Mouse (Mus musculus) CH12.LX (cell line): ENCODE measurements around the gene Abr. TPM values are rescaled to one million over a fixed set of nuclear protein-coding genes. Genes with fewer than 3 reads are reported as not detected.

Source experiments
- DNase-seq: peaks from one replicate; pipeline ENCODE4 v3.0.0-alpha.2; 2013; ENCODE audit errors: extremely low read depth
- H3K27ac ChIP-seq: 2 replicates; pipeline ENCODE4 v1.5.1; 2012; ENCODE audit warnings: low read depth, mild to moderate bottlenecking, control low read depth, moderate library complexity; ENCODE audit not compliant: insufficient read depth
- H3K27me3 ChIP-seq: replicated peaks from 2 replicates; pipeline ENCODE3; 2012; ENCODE audit warnings: inconsistent platforms
- H3K36me3 ChIP-seq, 2 experiments: replicated peaks in 1 of 2; 2 replicates each; pipeline versions ENCODE3 to v1.6.1; 2012; ENCODE audit warnings: inconsistent platforms in 1 of 2, low read length in 1 of 2, mild to moderate bottlenecking in 1 of 2, mixed read lengths in 1 of 2, moderate library complexity in 1 of 2; ENCODE audit not compliant: control insufficient read depth in 1 of 2, insufficient read depth in 1 of 2
- H3K4me1 ChIP-seq, 2 experiments: 2 replicates each; pipeline ENCODE4 v1.6.1; 2012; ENCODE audit warnings: inconsistent platforms in 1 of 2, moderate library complexity in 1 of 2; ENCODE audit not compliant: insufficient read depth in 2 of 2, control insufficient read depth in 1 of 2
- H3K4me2 ChIP-seq: 2 replicates; pipeline ENCODE4 v1.6.1; 2012; ENCODE audit warnings: low read depth, mild to moderate bottlenecking, control low read depth; ENCODE audit not compliant: poor library complexity, insufficient read depth, severe bottlenecking
- H3K4me3 ChIP-seq, 3 experiments: fragments of 150-350 bp in 1 of 3; sonication (generic) in 1 of 3; replicated peaks in 1 of 3; 2 replicates each; pipeline versions ENCODE3 to v1.5.1; 2011 to 2012; ENCODE audit warnings: low read depth in 2 of 3, low read length in 2 of 3, mild to moderate bottlenecking in 2 of 3, moderate library complexity in 2 of 3, control low read depth in 1 of 3, improper control_type of control experiment in 1 of 3, inconsistent platforms in 1 of 3, mixed read lengths in 1 of 3; ENCODE audit not compliant: poor library complexity in 1 of 3
- H3K79me2 ChIP-seq: replicated peaks from 2 replicates; pipeline ENCODE4 v1.6.1; 2012; ENCODE audit warnings: mild to moderate bottlenecking, moderate library complexity; ENCODE audit not compliant: control insufficient read depth, poor library complexity, insufficient read depth, severe bottlenecking; ENCODE audit errors: extremely low read depth
- H3K9ac ChIP-seq: 2 replicates; pipeline ENCODE4 v1.6.1; 2012; ENCODE audit warnings: low read depth, mild to moderate bottlenecking, control low read depth, moderate library complexity; ENCODE audit not compliant: insufficient read depth
- H3K9me3 ChIP-seq: replicated peaks from 2 replicates; pipeline ENCODE3; 2012; ENCODE audit warnings: low read length, inconsistent platforms, mixed read lengths
- BHLHE40 ChIP-seq: IDR thresholded peaks from 2 replicates; pipeline ENCODE4 v1.6.1; 2011; ENCODE audit warnings: mild to moderate bottlenecking, low read depth, low read length, improper control_type of control experiment
- CHD1 ChIP-seq: IDR thresholded peaks from 2 replicates; pipeline ENCODE4 v1.6.1; 2012; ENCODE audit warnings: low read depth, low read length, improper control_type of control experiment, inconsistent platforms
- CHD2 ChIP-seq: IDR thresholded peaks from 2 replicates; pipeline ENCODE4 v1.6.1; 2011; ENCODE audit warnings: low read length, improper control_type of control experiment
- CTCF ChIP-seq, 2 experiments: IDR thresholded peaks in 1 of 2; conservative IDR thresholded peaks in 1 of 2; 2 replicates each; pipeline ENCODE4 v1.5.1; 2011 to 2012; ENCODE audit warnings: low read depth in 2 of 2, low read length in 2 of 2, improper control_type of control experiment in 1 of 2, inconsistent platforms in 1 of 2, mild to moderate bottlenecking in 1 of 2, moderate library complexity in 1 of 2
- E2F4 ChIP-seq: IDR thresholded peaks from 2 replicates; pipeline ENCODE4 v1.6.1; 2011; ENCODE audit warnings: low read depth, low read length, improper control_type of control experiment; ENCODE audit not compliant: insufficient replicate concordance
- ELF1 ChIP-seq: IDR thresholded peaks from 2 replicates; pipeline ENCODE4 v1.6.1; 2014; ENCODE audit warnings: low read depth, mild to moderate bottlenecking, inconsistent platforms, low read length, improper control_type of control experiment
- EP300 ChIP-seq: IDR thresholded peaks from 2 replicates; pipeline ENCODE4 v1.6.1; 2011; ENCODE audit warnings: low read length, improper control_type of control experiment
- ETS1 ChIP-seq: conservative IDR thresholded peaks from 2 replicates; pipeline ENCODE4 v1.6.1; 2012; ENCODE audit warnings: low read depth, mild to moderate bottlenecking, inconsistent platforms, low read length, improper control_type of control experiment, moderate library complexity
- GABPA ChIP-seq: IDR thresholded peaks from 2 replicates; pipeline ENCODE4 v1.6.1; 2012; ENCODE audit warnings: low read depth, low read length, improper control_type of control experiment, inconsistent platforms; ENCODE audit not compliant: insufficient replicate concordance
- HCFC1 ChIP-seq: IDR thresholded peaks from 2 replicates; pipeline ENCODE4 v1.6.1; 2012; ENCODE audit warnings: low read depth, mild to moderate bottlenecking, inconsistent platforms, low read length, improper control_type of control experiment
- IRF4 ChIP-seq: IDR thresholded peaks from 2 replicates; pipeline ENCODE4 v1.6.1; 2014; ENCODE audit warnings: low read depth, mild to moderate bottlenecking, inconsistent platforms, low read length, improper control_type of control experiment
- JUN ChIP-seq: IDR thresholded peaks from 2 replicates; pipeline ENCODE4 v1.6.1; 2011; ENCODE audit warnings: low read depth, mild to moderate bottlenecking, low read length, improper control_type of control experiment, moderate library complexity; ENCODE audit not compliant: insufficient read depth
- JUND ChIP-seq: conservative IDR thresholded peaks from 2 replicates; pipeline ENCODE4 v1.6.1; 2011; ENCODE audit warnings: low read depth, low read length, improper control_type of control experiment
- KAT2A ChIP-seq: IDR thresholded peaks from 2 replicates; pipeline ENCODE4 v1.6.1; 2012; ENCODE audit warnings: low read length, improper control_type of control experiment, inconsistent platforms; ENCODE audit not compliant: insufficient replicate concordance
- MAFK ChIP-seq: IDR thresholded peaks from 2 replicates; pipeline ENCODE4 v1.6.1; 2011; ENCODE audit warnings: low read length, improper control_type of control experiment; ENCODE audit not compliant: insufficient replicate concordance
- MAX ChIP-seq: IDR thresholded peaks from 2 replicates; pipeline ENCODE4 v1.6.1; 2011; ENCODE audit warnings: low read length, improper control_type of control experiment
- MAZ ChIP-seq: IDR thresholded peaks from 2 replicates; pipeline ENCODE4 v1.6.1; 2012; ENCODE audit warnings: low read depth, mild to moderate bottlenecking, inconsistent platforms, low read length, improper control_type of control experiment, moderate library complexity
- MEF2A ChIP-seq: IDR thresholded peaks from 2 replicates; pipeline ENCODE4 v1.6.1; 2014; ENCODE audit warnings: low read depth, mild to moderate bottlenecking, inconsistent platforms, low read length, improper control_type of control experiment, borderline replicate concordance
- MXI1 ChIP-seq: IDR thresholded peaks from 2 replicates; pipeline ENCODE4 v1.6.1; 2011; ENCODE audit warnings: mild to moderate bottlenecking, low read depth, low read length, improper control_type of control experiment
- MYC ChIP-seq: IDR thresholded peaks from 2 replicates; pipeline ENCODE4 v1.6.1; 2011; ENCODE audit warnings: low read depth, mild to moderate bottlenecking, improper control_type of control experiment, low read length
- NELFE ChIP-seq: IDR thresholded peaks from 2 replicates; pipeline ENCODE4 v1.6.1; 2011; ENCODE audit warnings: low read depth, low read length, improper control_type of control experiment
- NRF1 ChIP-seq: IDR thresholded peaks from 2 replicates; pipeline ENCODE4 v1.6.1; 2014; ENCODE audit warnings: low read depth, mild to moderate bottlenecking, inconsistent platforms, low read length, improper control_type of control experiment, moderate library complexity
- PAX5 ChIP-seq: IDR thresholded peaks from 2 replicates; pipeline ENCODE4 v1.6.1; 2012; ENCODE audit warnings: low read length, inconsistent platforms, mixed read lengths
- POLR2A ChIP-seq: IDR thresholded peaks from 2 replicates; pipeline ENCODE4 v1.6.1; 2011; ENCODE audit warnings: low read depth, mild to moderate bottlenecking, improper control_type of control experiment, low read length
- POLR2AphosphoS2 ChIP-seq: IDR thresholded peaks from 2 replicates; pipeline ENCODE4 v1.6.1; 2011; ENCODE audit warnings: low read depth, low read length, improper control_type of control experiment
- RAD21 ChIP-seq: IDR thresholded peaks from 2 replicates; pipeline ENCODE4 v1.6.1; 2011; ENCODE audit warnings: low read depth, mild to moderate bottlenecking, low read length, improper control_type of control experiment, moderate library complexity
- RCOR1 ChIP-seq: conservative IDR thresholded peaks from 2 replicates; pipeline ENCODE4 v1.6.1; 2012; ENCODE audit warnings: low read depth, mild to moderate bottlenecking, inconsistent platforms, low read length, improper control_type of control experiment
- SIN3A ChIP-seq: IDR thresholded peaks from 2 replicates; pipeline ENCODE4 v1.6.1; 2012; ENCODE audit warnings: low read length, improper control_type of control experiment, inconsistent platforms
- SMC3 ChIP-seq: IDR thresholded peaks from 2 replicates; pipeline ENCODE4 v1.6.1; 2011; ENCODE audit warnings: low read depth, low read length, improper control_type of control experiment
- TBP ChIP-seq: conservative IDR thresholded peaks from 2 replicates; pipeline ENCODE4 v1.6.1; 2011; ENCODE audit warnings: low read depth, low read length, improper control_type of control experiment
- TCF12 ChIP-seq: IDR thresholded peaks from 2 replicates; pipeline ENCODE4 v1.6.1; 2014; ENCODE audit warnings: low read depth, mild to moderate bottlenecking, inconsistent platforms, low read length, improper control_type of control experiment
- UBTF ChIP-seq: IDR thresholded peaks from 2 replicates; pipeline ENCODE4 v1.6.1; 2012; ENCODE audit warnings: low read depth, mild to moderate bottlenecking, inconsistent platforms, low read length, improper control_type of control experiment, moderate library complexity
- USF1 ChIP-seq: IDR thresholded peaks from 2 replicates; pipeline ENCODE4 v1.6.1; 2014; ENCODE audit warnings: low read depth, mild to moderate bottlenecking, inconsistent platforms, low read length, improper control_type of control experiment
- USF2 ChIP-seq: conservative IDR thresholded peaks from 2 replicates; pipeline ENCODE4 v1.6.1; 2011; ENCODE audit warnings: low read depth, low read length, improper control_type of control experiment
- ZC3H11A ChIP-seq: IDR thresholded peaks from 2 replicates; pipeline ENCODE4 v1.6.1; 2012; ENCODE audit warnings: low read depth, mild to moderate bottlenecking, inconsistent platforms, low read length, improper control_type of control experiment
- ZKSCAN1 ChIP-seq: IDR thresholded peaks from 2 replicates; pipeline ENCODE4 v1.6.1; 2012; ENCODE audit warnings: low read depth, inconsistent platforms, low read length, improper control_type of control experiment, borderline replicate concordance
- ZMIZ1 ChIP-seq: IDR thresholded peaks from 2 replicates; pipeline ENCODE4 v1.6.1; 2012; ENCODE audit warnings: low read depth, mild to moderate bottlenecking, inconsistent platforms, low read length, improper control_type of control experiment
- ZNF384 ChIP-seq: IDR thresholded peaks from 2 replicates; pipeline ENCODE4 v1.6.1; 2012; ENCODE audit warnings: low read depth, low read length, improper control_type of control experiment, inconsistent platforms
- dilution Hi-C: fragments of 300-500 bp; cut with MboI; formaldehyde crosslinking; loops from 2 replicates; pipeline ENCODE4 v1.14.3; 2020; ENCODE audit warnings: low sequenced_read_pairs; ENCODE audit not compliant: extremely low pct_unique_long_range_greater_than_20kb, extremely low pct_ligation_motif_present
- in situ Hi-C: fragments of 300-500 bp; cut with MboI; formaldehyde crosslinking; loops from 3 replicates; pipeline ENCODE4 v1.14.3; 2019; ENCODE audit warnings: low sequenced_read_pairs, low pct_ligation_motif_present, low pct_unique_long_range_greater_than_20kb, mixed read lengths
- polyA plus RNA-seq: library from polyadenylated mRNA; unstranded; fragments of >175 nt; gene quantifications from 2 replicates; pipeline ENCODE4 v1.2.1, GENCODE M21; 2012; ENCODE audit warnings: low read depth; ENCODE audit not compliant: insufficient read length
- total RNA-seq, 2 experiments: library from RNA; depleted of rRNA; stranded (reverse); fragments of 300-350 nt in 1 of 2; fragments of >200 nt in 1 of 2; gene quantifications; 2 replicates each; pipeline ENCODE4 v1.2.3; 2012 to 2014

Gene Abr
- total and polyA plus RNA-seq, 3 experiments = 21.0 to 49.5 (median 37.4) TPM

- in situ Hi-C loops = no loop called here
- peaks cover 20 to 76% of the 10 kb centered on the region in 2 experiments for H3K4me1 ChIP-seq
- no peaks in the 10 kb centered on the region for H3K36me3 ChIP-seq
- H3K9me3 ChIP-seq = peaks cover 13% of the 10 kb centered on the region
- no peaks in the 10 kb centered on the region for H3K79me2 ChIP-seq
- H3K4me2 ChIP-seq = peak overlapping the region; percentile 62
- peak; percentile 97 for DNase-seq
- TF ChIP-seq JUN (peak; percentile 71), BHLHE40 (peak; percentile 86), EP300 (peak; percentile 92), PAX5 (no peak), MEF2A (peak; percentile 97), MXI1 (no peak), UBTF (no peak), MAZ (peak; percentile 90; the same call in 1 of the 2 replicates), ETS1 (peak; percentile 94), POLR2A (0 out of 2 replicates have a peak, but pooled peaks have one; percentile 32), JUND (peak; percentile 43; the same call in 1 of the 2 replicates), ZC3H11A (no peak), E2F4 (no peak), MAFK (peak; percentile 83), RCOR1 (0 out of 2 replicates have a peak, but pooled peaks have one; percentile 31), ELF1 (peak; percentile 41; the same call in 1 of the 2 replicates), ZMIZ1 (no peak), MYC (peak; percentile 69), ZNF384 (peak; percentile 94), SMC3 (no peak), HCFC1 (peak; percentile 42), CHD1 (no peak), USF2 (peak; percentile 44; the same call in 1 of the 2 replicates), NRF1 (0 out of 2 replicates have a peak, but pooled peaks have one; percentile 15), GABPA (no peak), TBP (no peak; the same call in 1 of the 2 replicates), POLR2AphosphoS2 (no peak), RAD21 (no peak; the same call in 1 of the 2 replicates), TCF12 (peak; percentile 85), ZKSCAN1 (no peak), CHD2 (peak; percentile 74), MAX (peak; percentile 85), KAT2A (no peak), CTCF (conservative IDR thresholded peaks at IDR 0.05 in 1 of 2, IDR thresholded peaks at IDR 0.05 in 1 of 2; ENCODE audit: low read depth in 2 of 2, low read length in 2 of 2) (no peak), USF1 (peak; percentile 72), IRF4 (peak; percentile 91), NELFE (no peak), SIN3A (peak; percentile 82; the same call in 1 of the 2 replicates)
- dilution Hi-C loops = no loop called here
- peaks cover 6% of the 10 kb centered on the region for H3K27me3 ChIP-seq
- no peak overlapping the region for H3K4me3 ChIP-seq
- H3K9ac ChIP-seq = no peak overlapping the region
- H3K27ac ChIP-seq = peak overlapping the region; percentile 73
These were observed 49.2 kb downstream of the Abr start for GRCm38 (mm10) chr11:76572820-76573385.
